Mouse (Mus musculus) left cerebral cortex, postnatal 25 days (tissue): Measurements from ENCODE around the gene C1rl. TPM values are rescaled to one million over a fixed set of nuclear protein-coding genes. Genes with fewer than 3 reads are reported as not detected.
"Not testable (repeated sequence)": the region's sequence is repeated elsewhere in the genome, so short reads cannot be mapped to it uniquely, and the experiment has no call there.

ENCODE experiments used
- DNase-seq, 2 experiments: peaks; one replicate each; pipeline ENCODE4 v3.0.0; 2022; ENCODE audit warnings: low spot score in 2 of 2, mixed read lengths in 1 of 2
- intact Hi-C: fragments of 180-260 bp; cut with DNase I; formaldehyde crosslinking; loops from one replicate; pipeline ENCODE4 v1.15.1; 2025
- total RNA-seq, 2 experiments: library from RNA; stranded (reverse); gene quantifications; 2 replicates each; pipeline ENCODE4 v1.2.3; 2021

C1rl gene
- total RNA-seq, 2 experiments from 2014 or later = 0.11 to 0.32 TPM

GRCm38 (mm10) chr6:124491427-124491826 is 1.5 kb upstream of the C1rl start:
- no peak for DNase-seq
- intact Hi-C loops = no loop called here

GRCm38 (mm10) chr6:124493886-124494285 is 973 bp downstream of the C1rl start:
- intact Hi-C loops = loop anchor here (2.0 kb wide), 2 partner anchors 15 to 51 kb away; no protein-coding TSS in a partner anchor
- no peak for DNase-seq

GRCm38 (mm10) chr6:124496054-124496453 is 3.1 kb downstream of the C1rl start:
- intact Hi-C loops = no loop called here
- DNase-seq = no peak

- DNase-seq = no peak
- intact Hi-C loops = no loop called here
Measured at GRCm38 (mm10) chr6:124499914-124500566, 7.1 kb downstream of the C1rl start.

GRCm38 (mm10) chr6:124501473-124501872 is 8.6 kb downstream of the C1rl start:
- DNase-seq = no peak
- intact Hi-C loops = no loop called here

- no peak for DNase-seq
- intact Hi-C loops = no loop called here
Measured at GRCm38 (mm10) chr6:124502021-124502420, 9.1 kb downstream of the C1rl start.

GRCm38 (mm10) chr6:124505028-124505427 is 12.1 kb downstream of the C1rl start:
- intact Hi-C loops = no loop called here
- peak in 1 of 2 experiments; percentile 28 for DNase-seq

- no peak for DNase-seq
- intact Hi-C loops = no loop called here
Measured at GRCm38 (mm10) chr6:124506991-124507390, 14.1 kb downstream of the C1rl start.

- intact Hi-C loops = loop anchor here (2.0 kb wide), 1 partner anchor 13 kb away; no protein-coding TSS in a partner anchor
- peak in 1 of 2 experiments; percentile 70 for DNase-seq
Measured at GRCm38 (mm10) chr6:124508292-124508691, 15.4 kb downstream of the C1rl start.

GRCm38 (mm10) chr6:124509192-124509591 is 16.3 kb downstream of the C1rl start:
- intact Hi-C loops = loop anchor here (2.0 kb wide), 1 partner anchor 14 kb away; no protein-coding TSS in a partner anchor
- not testable (repeated sequence) for DNase-seq

GRCm38 (mm10) chr6:124511936-124512335 is 19.0 kb downstream of the C1rl start:
- DNase-seq = no peak
- intact Hi-C loops = loop anchor here (2.0 kb wide), 1 partner anchor 33 kb away; no protein-coding TSS in a partner anchor

GRCm38 (mm10) chr6:124512355-124512836 is 19.5 kb downstream of the C1rl start, which contains the start of gene C1ra:
C1ra (plus strand) TSS chr6:124512405.
- DNase-seq = peak; percentile 53 to 69
- intact Hi-C loops = loop anchor here (2.0 kb wide), 1 partner anchor 32 kb away; no protein-coding TSS in a partner anchor

- not testable (repeated sequence) for DNase-seq
- intact Hi-C loops = loop anchor here (2.0 kb wide), 1 partner anchor 59 kb away; no protein-coding TSS in a partner anchor
Measured at GRCm38 (mm10) chr6:124517733-124518132, 24.8 kb downstream of the C1rl start.

- peak in 1 of 2 experiments; percentile 77 for DNase-seq
- intact Hi-C loops = not testable (repeated sequence)
Measured at GRCm38 (mm10) chr6:124522082-124522481, 29.2 kb downstream of the C1rl start.

- DNase-seq = no peak
- intact Hi-C loops = no loop called here
Measured at GRCm38 (mm10) chr6:124527881-124528280, 35.0 kb downstream of the C1rl start.

- intact Hi-C loops = no loop called here
- no peak for DNase-seq
Measured at GRCm38 (mm10) chr6:124531077-124531476, 38.2 kb downstream of the C1rl start.

GRCm38 (mm10) chr6:124536125-124536829 is 43.4 kb downstream of the C1rl start:
- intact Hi-C loops, DNase-seq: not testable (repeated sequence)

- intact Hi-C loops, DNase-seq: not testable (repeated sequence)
Measured at GRCm38 (mm10) chr6:124541176-124541575, 48.3 kb downstream of the C1rl start.

- DNase-seq = peak; percentile 36 to 62
- intact Hi-C loops = not testable (repeated sequence)
Measured at GRCm38 (mm10) chr6:124542284-124542683, 49.4 kb downstream of the C1rl start, which contains the start of gene C1s1. C1s1 (minus strand) TSS chr6:124542359.

GRCm38 (mm10) chr6:124544466-124544865 is 51.6 kb downstream of the C1rl start:
- intact Hi-C loops = loop anchor here (1.0 to 2.0 kb wide), 3 partner anchors 32 to 63 kb away; partner anchors contain the start of genes C1ra and C1rl
- DNase-seq = peak; percentile 8 to 24
